Mouse (Mus musculus) heart, postnatal 36 days (tissue): Measurements from ENCODE around the gene Sirt5. TPM values are rescaled to one million over a fixed set of nuclear protein-coding genes. Genes with fewer than 3 reads are reported as not detected.

Experiments
- DNase-seq, 2 experiments: peaks; one replicate each; pipeline ENCODE4 v3.0.0; 2021 to 2022
- intact Hi-C: fragments of 180-260 bp; cut with DNase I; formaldehyde crosslinking; loops from one replicate; pipeline ENCODE4 v1.15.1; 2025
- total RNA-seq, 2 experiments: library from RNA; stranded (reverse); gene quantifications; 2 replicates each; pipeline ENCODE4 v1.2.3; 2021

The Sirt5 gene
- total RNA-seq, 2 experiments from 2014 or later, result 50.5 to 56.0 TPM

DNA sequence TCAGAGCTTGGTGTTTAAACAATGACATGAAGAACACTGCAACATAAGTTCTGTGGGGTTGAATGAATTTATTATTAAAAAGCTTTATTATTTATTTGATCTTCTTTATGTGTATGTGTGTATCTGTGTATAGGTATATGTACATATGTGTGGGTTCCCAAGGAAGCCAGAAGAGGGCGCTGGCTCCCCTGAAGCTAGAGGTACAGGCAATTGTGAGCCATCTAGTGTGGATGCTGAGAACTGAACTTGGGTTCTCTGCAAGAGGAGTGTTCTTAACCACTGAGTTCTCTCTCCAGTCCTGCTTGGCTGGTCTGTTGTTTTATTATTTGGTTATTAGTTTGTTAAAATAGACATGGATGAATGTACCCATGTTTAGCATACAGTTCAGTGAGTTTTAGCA, 7.6 kb downstream of the Sirt5 start:
- DNase-seq, result no peak
- intact Hi-C loops, result no loop called here

DNA sequence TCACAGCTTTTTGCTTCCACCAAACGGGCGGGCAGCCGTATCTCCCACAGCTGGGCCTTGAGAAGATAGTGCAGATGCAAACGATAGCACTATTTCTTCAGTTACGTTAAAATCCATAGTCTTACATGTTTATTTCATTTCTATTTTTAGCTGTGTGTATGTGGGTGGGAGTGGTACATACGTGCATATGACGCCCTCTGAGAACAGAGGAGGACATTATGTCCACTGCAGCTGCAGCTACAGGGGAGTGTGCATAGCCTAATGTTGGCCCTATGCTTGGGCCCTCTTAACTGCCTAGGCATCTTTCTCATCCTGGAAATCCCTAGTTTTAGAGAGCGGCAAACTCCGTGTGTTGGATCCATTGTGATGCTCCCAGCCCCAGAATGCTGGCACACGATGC, 8.9 kb downstream of the Sirt5 start:
- intact Hi-C loops, result no loop called here
- DNase-seq, result no peak

- no peak for DNase-seq
Observed at GRCm38 (mm10) chr13:43374918-43375432, 9.7 kb downstream of the Sirt5 start.

DNA sequence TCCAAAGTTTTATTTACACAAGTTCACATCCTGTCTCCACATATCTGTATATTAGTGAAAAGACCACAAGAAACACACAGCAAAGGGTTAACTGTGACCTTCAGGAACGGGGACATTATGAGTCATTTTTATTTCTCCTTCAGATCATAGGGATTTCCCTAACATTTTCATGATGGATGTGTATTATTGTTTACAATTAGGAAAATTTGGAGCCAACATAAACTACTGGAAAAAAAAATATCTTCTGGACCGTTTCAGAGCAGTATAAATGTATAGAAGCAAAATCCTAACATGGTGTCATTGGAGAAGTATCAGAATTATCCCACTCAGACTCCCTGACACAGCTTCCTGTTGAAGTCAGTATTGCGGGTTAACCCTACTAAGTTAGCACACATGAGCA, 14.7 kb downstream of the Sirt5 start:
- no peak for DNase-seq
- intact Hi-C loops, result no loop called here

More at GRCm38 (mm10) chr13:43374918-43375432, 9.7 kb downstream of the Sirt5 start:
- intact Hi-C loops, result no loop called here

DNA sequence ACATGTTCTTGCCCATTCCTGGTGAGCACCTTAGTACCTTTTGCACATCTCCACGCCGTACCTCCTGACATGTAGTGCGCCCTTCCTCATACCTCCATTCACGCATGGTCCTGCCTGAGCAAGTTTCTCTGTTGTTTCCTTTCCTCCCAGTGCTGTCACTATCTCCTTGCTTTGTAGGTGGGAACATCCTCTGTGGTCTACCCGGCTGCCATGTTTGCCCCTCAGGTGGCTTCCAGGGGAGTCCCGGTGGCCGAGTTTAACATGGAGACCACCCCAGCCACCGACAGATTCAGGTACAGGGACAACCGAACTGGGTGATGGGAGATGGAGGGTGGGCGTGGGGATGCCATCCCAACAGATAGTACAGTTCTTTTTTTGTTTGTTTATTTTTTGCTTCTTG, 20.0 kb downstream of the Sirt5 start:
- no peak for DNase-seq
- intact Hi-C loops, result no loop called here

DNA sequence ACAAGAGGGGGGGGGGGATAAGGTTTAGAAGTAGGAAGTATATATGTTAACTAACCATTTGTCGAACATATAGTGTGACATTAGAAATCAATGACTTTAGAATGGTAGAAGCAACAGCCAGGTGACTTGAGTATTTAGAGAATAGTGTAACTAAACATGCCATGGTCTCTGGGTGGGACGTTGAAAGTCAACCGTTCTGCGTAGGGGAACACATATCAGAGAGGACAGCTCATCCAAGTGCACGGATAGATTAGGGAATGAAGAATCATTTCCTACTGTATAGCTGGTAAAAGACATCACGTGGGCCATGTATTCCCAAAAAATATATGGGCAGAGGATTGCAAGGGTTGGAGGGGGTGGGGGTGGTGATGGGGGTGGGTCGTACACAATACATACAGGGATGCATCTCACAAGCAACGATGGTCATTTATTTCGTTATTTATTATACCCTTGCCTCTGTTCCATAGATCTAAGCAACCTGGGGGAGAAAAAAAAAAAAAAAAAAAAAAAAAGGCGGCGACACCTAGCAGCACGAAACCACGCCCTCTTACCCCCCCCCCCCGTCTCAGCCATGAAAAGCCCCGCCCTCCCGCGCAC, 32.5 kb downstream of the Sirt5 start:
- intact Hi-C loops, result loop anchor here (5.0 kb wide), 3 partner anchors 85 to 215 kb away; partner anchors contain the start of genes Gfod1 and Ranbp9
- DNase-seq, result no peak

DNA sequence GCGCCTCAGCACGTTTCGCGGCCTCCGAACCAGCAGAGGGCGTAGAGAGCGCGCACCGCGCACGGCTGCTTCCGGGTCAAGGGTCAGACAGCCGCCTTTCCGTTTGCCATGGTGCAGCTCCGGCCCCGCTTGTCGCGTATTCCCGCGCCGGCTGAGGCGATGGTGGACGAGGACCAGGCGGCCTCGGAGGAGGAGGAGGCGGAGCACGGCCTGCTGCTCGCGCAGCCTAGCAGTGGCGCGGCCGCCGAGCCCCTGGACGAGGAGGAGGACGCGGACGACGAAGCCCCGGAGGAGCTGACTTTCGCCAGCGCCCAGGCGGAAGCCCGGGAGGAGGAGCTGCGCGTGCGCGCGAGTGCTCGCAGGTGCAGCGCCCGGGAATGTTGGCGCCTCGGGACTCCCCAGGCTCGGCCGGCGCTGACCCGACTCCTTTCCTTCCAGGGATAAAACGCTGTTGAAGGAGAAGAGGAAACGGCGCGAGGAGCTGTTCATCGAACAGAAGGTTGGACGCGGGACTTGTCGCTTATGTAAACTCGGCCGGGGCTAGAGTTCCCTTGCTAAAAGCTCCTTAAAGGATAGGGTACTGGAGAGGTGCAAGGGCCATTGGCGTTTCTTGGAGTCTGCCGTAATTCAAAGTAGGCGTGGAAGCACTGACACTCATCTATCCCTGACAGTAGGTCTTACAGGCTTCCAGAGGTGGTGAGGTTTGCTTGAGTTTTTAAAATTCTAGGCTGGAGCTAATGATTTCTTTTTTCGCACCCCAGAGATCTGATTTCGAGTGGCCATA, 33.2 kb downstream of the Sirt5 start, which contains the start of gene Nol7:
Nol7 (plus strand) TSS at position 94 of the 784 bp plus-strand sequence.
- DNase-seq, result peak; percentile 96 to 100
- intact Hi-C loops, result loop anchor here (5.0 kb wide), 3 partner anchors 84 to 216 kb away; partner anchors contain the start of genes Gfod1 and Ranbp9

- intact Hi-C loops, result loop anchor here (5.0 kb wide), 3 partner anchors 83 to 217 kb away; partner anchors contain the start of genes Gfod1 and Ranbp9
- no peak for DNase-seq
Observed at GRCm38 (mm10) chr13:43399576-43399975, 34.3 kb downstream of the Sirt5 start.

DNA sequence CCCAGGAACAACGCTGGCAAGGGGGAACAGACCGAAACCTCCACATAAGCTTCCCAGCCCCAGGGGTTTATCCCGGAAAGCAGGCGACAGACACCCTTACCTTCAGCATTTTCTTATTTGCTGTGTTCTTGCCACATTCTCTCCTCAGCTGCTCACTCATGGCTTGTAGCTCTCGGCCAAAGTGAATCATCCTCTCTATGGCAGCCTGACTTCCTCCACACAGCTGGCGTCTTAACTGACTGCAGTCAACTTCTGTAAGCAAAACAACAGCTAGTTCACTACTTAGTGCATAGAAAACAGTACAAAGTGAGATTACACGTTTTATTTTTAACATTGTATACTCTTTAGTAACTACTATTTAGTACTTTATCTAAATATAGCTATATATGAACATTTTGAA, 47.0 kb downstream of the Sirt5 start:
- DNase-seq, result no peak
- intact Hi-C loops, result no loop called here

DNA sequence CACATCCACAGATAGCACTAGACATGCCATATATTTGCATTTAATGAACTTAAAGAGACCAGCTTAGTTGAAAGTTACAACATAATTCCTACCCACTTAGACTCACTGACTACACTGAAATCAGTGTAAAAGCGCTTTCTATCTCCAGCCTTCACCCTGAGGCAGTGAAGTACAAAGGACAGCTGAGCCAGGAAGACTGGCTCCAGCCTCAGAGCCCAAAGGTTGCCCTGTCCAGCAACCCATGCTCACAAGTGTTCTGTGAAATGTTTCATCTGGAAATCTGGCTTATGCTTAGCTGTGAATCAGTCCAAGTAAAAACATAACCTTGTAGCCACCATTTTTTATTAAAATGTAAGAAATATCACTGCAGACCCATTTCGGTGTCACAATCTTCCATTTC, 48.3 kb downstream of the Sirt5 start:
- no peak for DNase-seq
- intact Hi-C loops, result no loop called here

- intact Hi-C loops, result loop anchor here (5.0 kb wide), 1 partner anchor 62 kb away; no protein-coding TSS in a partner anchor
- no peak for DNase-seq
Observed at GRCm38 (mm10) chr13:43415249-43415648, 50.0 kb downstream of the Sirt5 start.

GRCm38 (mm10) chr13:43428436-43428835, 63.1 kb downstream of the Sirt5 start:
- intact Hi-C loops, result no loop called here
- no peak for DNase-seq

DNA sequence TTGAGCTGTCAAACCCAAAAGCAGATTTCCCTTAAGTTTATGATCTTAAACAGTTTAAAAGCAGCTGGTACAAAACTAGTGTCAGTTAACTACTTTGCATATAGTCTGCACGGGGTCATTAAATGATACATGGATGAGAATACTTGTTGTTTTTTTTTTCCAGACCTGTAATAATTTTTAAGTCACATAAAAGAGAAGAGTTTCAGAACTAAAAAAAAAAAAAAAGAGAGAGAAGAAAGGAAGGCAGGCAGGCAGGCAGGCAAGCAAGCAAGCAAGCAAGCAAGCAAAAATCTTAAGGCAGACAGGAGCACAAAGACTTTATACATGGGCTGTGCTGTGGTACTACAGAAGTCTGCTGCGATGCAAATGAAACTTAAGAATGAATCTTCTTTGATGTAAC, 68.1 kb downstream of the Sirt5 start:
- intact Hi-C loops, result loop anchor here (5.0 kb wide), 1 partner anchor 44 kb away; no protein-coding TSS in a partner anchor
- no peak for DNase-seq

DNA sequence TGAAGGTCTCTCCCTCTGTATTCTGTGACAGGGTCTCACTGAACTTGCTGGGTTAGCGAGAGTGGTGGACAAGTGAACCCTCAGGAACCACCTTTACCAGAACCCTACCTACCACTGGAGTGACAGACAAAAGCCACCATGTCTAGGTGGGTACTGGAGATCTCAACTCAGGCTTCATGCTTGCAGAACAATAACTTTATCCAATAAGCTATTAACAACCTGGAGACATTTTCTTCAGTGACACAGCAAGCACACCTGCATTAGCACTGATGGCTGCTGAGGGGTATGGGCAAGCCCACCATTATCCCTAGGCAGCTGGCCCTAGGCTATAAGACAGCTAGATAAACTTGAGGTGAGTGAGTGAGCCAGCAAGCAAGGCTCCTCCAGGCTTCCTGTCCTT, 75.1 kb downstream of the Sirt5 start:
- intact Hi-C loops, result no loop called here
- DNase-seq, result no peak

- intact Hi-C loops, result no loop called here
- DNase-seq, result no peak
Observed at GRCm38 (mm10) chr13:43442551-43442950, 77.3 kb downstream of the Sirt5 start.

DNA sequence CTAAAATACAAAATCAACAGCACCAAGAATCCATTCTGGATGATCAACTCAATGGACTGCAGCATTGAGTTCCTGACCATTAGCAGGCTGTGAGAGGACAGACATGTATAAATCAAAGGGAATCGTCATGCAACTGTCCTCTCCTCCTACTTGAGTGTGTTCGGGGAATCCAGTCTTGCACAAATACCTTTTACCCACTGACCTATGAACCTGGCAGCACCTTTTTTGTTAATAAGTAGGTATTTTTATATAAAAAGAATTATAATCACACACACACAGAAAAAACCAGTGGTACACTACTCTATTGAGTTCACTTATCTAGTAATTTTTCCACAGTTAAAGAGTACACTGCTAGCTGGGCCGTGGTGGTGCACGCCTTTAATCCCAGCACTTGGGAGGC, 78.4 kb downstream of the Sirt5 start:
- DNase-seq, result no peak
- intact Hi-C loops, result no loop called here

DNA sequence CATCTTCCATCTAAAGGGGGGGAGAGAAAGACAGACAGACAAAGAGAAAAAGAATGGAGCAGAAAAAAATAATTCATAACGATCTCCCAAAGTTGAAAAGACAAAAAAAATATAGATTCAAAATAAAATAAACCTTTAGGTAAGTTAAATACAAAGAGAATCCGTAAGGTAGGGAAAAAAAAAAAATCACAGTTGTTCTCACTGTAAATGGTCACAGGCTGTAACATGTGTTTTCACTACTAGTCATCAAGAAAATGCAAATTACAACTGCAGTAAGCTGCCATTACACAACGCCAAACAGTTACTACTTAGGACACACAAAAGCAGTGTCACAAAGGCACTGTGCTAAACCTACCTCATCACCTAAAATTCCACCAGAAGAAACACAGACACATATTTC, 79.4 kb downstream of the Sirt5 start:
- intact Hi-C loops, result no loop called here
- DNase-seq, result no peak

Other genes with a start within 250 kb of the Sirt5 start
- gene Tbc1d7, start 194.0 kb upstream of the Sirt5 start, total RNA-seq, result 10 to 100 TPM; 32.0 to 35.5 TPM
- gene Gfod1, start 61.3 kb upstream of the Sirt5 start, total RNA-seq, result 10 to 100 TPM; 26.8 to 36.3 TPM
- 100 to 1,000 TPM; 102 to 122 TPM for gene Nol7, start 32.9 kb downstream of the Sirt5 start, total RNA-seq
- gene Ranbp9, start 115.8 kb downstream of the Sirt5 start, total RNA-seq, result 10 to 100 TPM; 43.0 to 48.3 TPM
- gene Mcur1, start 194.7 kb downstream of the Sirt5 start, total RNA-seq, result 10 to 100 TPM; 45.6 to 49.1 TPM